Mouse (Mus musculus) cortical plate, adult 2 months (tissue): ENCODE measurements at regions not wholly inside any gene's neighbourhood (a gene's known extent, or its start where the extent isn't known, plus 50 kb on each side); places are given as distances from the start of the nearest gene placed in this dataset.

Experiments used
- H3K27ac ChIP-seq: fragments of 200-500 bp; 2 replicates; pipeline ENCODE4 v1.5.1; 2012; ENCODE audit warnings: low read length, control low read depth, inconsistent platforms; ENCODE audit not compliant: insufficient read depth
- H3K4me1 ChIP-seq: fragments of 200-500 bp; 2 replicates; pipeline ENCODE4 v1.6.1; 2011; ENCODE audit warnings: low read length; ENCODE audit not compliant: control insufficient read depth, insufficient read depth
- H3K4me3 ChIP-seq: fragments of 200-500 bp; 2 replicates; pipeline ENCODE4 v1.5.1; 2011; ENCODE audit warnings: mild to moderate bottlenecking, low read length, control low read depth; ENCODE audit not compliant: insufficient read depth
- CTCF ChIP-seq: fragments of 200-500 bp; IDR thresholded peaks from 2 replicates; pipeline ENCODE4 v1.5.1; 2011; ENCODE audit warnings: mild to moderate bottlenecking, control low read depth, low read length; ENCODE audit not compliant: insufficient read depth; ENCODE audit errors: extremely low read depth
- POLR2A ChIP-seq: fragments of 200-500 bp; IDR thresholded peaks from 2 replicates; pipeline ENCODE4 v1.6.1; 2011; ENCODE audit warnings: mild to moderate bottlenecking, low read length, control low read depth; ENCODE audit not compliant: insufficient read depth; ENCODE audit errors: extremely low read depth

- TF ChIP-seq POLR2A (no peak), CTCF (no peak)
Measured at GRCm38 (mm10) chr13:26112579-26112978, 657.4 kb downstream of the Hdgfl1 start.

GRCm38 (mm10) chr13:26109013-26109412 lies 661.0 kb downstream of the Hdgfl1 start:
- H3K4me1 ChIP-seq: no peaks in the 10 kb centered on the region
- TF ChIP-seq CTCF (no peak), POLR2A (no peak)

More at GRCm38 (mm10) chr13:26112579-26112978, 657.4 kb downstream of the Hdgfl1 start:
- Histone ChIP-seq H3K4me3 (no peak overlapping the region), H3K4me1 (no peaks in the 10 kb centered on the region), H3K27ac (no peak overlapping the region)

GRCm38 (mm10) chr13:26088727-26089126 lies 681.2 kb downstream of the Hdgfl1 start:
- Histone ChIP-seq H3K27ac (no peak overlapping the region), H3K4me3 (no peak overlapping the region), H3K4me1 (no peaks in the 10 kb centered on the region)
- TF ChIP-seq POLR2A (no peak), CTCF (no peak)

More at GRCm38 (mm10) chr13:26109013-26109412, 661.0 kb downstream of the Hdgfl1 start:
- Histone ChIP-seq H3K4me3 (no peak overlapping the region), H3K27ac (no peak overlapping the region)

GRCm38 (mm10) chr13:26080814-26081213 lies 689.2 kb downstream of the Hdgfl1 start:
- TF ChIP-seq CTCF: no peak
- no peak for TF ChIP-seq POLR2A
- no peaks in the 10 kb centered on the region for H3K4me1 ChIP-seq
- no peak overlapping the region; the same call in 1 of the 2 replicates for H3K27ac ChIP-seq

DNA sequence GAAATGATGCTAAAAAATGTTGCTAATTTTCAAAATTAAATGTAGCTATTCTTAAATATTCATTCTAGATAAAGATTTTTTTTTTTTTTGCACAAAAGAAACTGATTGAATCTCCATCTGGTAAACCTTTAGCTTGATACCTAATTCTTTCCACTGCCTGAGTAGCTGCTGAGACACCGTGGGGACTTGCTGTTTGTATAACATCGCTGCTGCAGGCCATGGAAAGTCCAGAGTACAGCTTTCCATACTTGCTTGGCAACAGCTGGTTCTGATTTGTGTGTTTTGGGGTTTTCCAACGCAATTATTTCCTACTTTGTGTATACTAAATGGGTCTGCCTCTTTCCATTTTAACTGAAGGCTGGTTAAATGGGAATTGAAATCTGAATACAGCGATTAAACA lies 689.7 kb downstream of the Hdgfl1 start:
- no peak for TF ChIP-seq POLR2A
- TF ChIP-seq CTCF: no peak
- Histone ChIP-seq H3K27ac (no peak overlapping the region), H3K4me3 (no peak overlapping the region), H3K4me1 (no peaks in the 10 kb centered on the region)

More at GRCm38 (mm10) chr13:26080814-26081213, 689.2 kb downstream of the Hdgfl1 start:
- H3K4me3 ChIP-seq: no peak overlapping the region

- H3K27ac ChIP-seq: no peak overlapping the region
- TF ChIP-seq POLR2A (no peak), CTCF (no peak)
- H3K4me3 ChIP-seq: no peak overlapping the region
- H3K4me1 ChIP-seq: no peaks in the 10 kb centered on the region
Measured at GRCm38 (mm10) chr13:26079362-26079761, 690.6 kb downstream of the Hdgfl1 start.

GRCm38 (mm10) chr13:26061322-26061721 lies 708.6 kb downstream of the Hdgfl1 start:
- Histone ChIP-seq H3K4me1 (no peaks in the 10 kb centered on the region), H3K27ac (no peak overlapping the region), H3K4me3 (no peak overlapping the region)
- TF ChIP-seq CTCF (no peak), POLR2A (no peak)

GRCm38 (mm10) chr13:26037699-26038098 lies 732.3 kb downstream of the Hdgfl1 start:
- Histone ChIP-seq H3K4me3 (no peak overlapping the region), H3K4me1 (no peaks in the 10 kb centered on the region), H3K27ac (no peak overlapping the region)
- TF ChIP-seq POLR2A (no peak), CTCF (no peak)

- no peaks in the 10 kb centered on the region for H3K4me1 ChIP-seq
- H3K4me3 ChIP-seq: no peak overlapping the region
- TF ChIP-seq POLR2A (no peak), CTCF (no peak)
- H3K27ac ChIP-seq: no peak overlapping the region
Measured at GRCm38 (mm10) chr13:26026386-26026785, 743.6 kb downstream of the Hdgfl1 start.

DNA sequence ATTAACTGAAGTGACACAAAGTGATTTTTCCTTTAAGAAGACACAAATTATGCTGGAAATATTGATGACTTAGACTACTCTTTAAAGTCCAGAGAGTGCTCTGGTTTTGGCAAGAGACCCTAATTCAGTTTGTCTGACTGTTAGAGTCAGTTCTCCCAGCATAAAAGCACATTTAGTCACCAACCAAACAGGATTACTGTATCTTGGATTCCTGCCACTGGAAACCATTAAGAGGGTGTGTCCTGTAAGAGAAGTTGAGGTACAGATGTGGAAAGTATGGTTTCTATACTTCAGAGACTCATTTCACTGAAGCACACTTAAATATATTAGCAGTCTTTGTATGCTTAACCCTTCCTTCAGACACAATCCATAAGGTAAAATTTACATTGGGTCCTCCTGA lies 745.3 kb downstream of the Hdgfl1 start:
- TF ChIP-seq CTCF: no peak
- Histone ChIP-seq H3K4me3 (no peak overlapping the region), H3K27ac (no peak overlapping the region)

DNA sequence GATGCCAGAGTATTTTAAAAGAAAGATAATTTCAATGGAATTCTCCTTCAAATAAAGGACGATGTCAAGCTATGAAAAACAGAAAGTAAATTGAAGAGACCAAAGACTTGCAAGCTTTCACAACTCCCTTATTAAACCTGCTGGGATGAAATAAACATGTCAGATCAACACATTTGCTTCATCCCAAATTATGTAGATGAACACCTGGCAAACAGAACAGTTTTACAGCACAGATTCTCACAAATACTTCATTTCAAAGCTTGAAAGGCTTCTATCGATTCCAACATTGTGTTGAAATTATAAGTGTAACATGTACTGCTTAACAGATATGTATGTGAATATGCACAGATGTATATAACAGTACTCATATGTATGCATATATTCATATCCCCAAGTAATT lies 749.5 kb downstream of the Hdgfl1 start:
- Histone ChIP-seq H3K27ac (no peak overlapping the region), H3K4me1 (no peaks in the 10 kb centered on the region), H3K4me3 (no peak overlapping the region)
- no peak for TF ChIP-seq POLR2A
- TF ChIP-seq CTCF: no peak

More for the DNA sequence above, 745.3 kb downstream of the Hdgfl1 start:
- H3K4me1 ChIP-seq: no peaks in the 10 kb centered on the region

GRCm38 (mm10) chr13:26009131-26009530 lies 738.8 kb upstream of the Nrsn1 start:
- Histone ChIP-seq H3K27ac (no peak overlapping the region), H3K4me1 (no peaks in the 10 kb centered on the region), H3K4me3 (no peak overlapping the region)
- TF ChIP-seq POLR2A (no peak), CTCF (no peak)
